Mouse (Mus musculus) hematopoietic stem cell, adult 5-6 weeks (primary cell): ENCODE measurements around the gene Gamt. TPM values are rescaled to one million over a fixed set of nuclear protein-coding genes. Genes with fewer than 3 reads are reported as not detected.

Experiments used
- ATAC-seq, 2 experiments: fragments of 125-278 bp in 1 of 2; replicated peaks in 1 of 2; 2 replicates each; pipeline ENCODE4 v1.8.0; 2016 to 2017; ENCODE audit warnings: inconsistent platforms in 2 of 2, mild to moderate bottlenecking in 2 of 2, moderate number of reproducible peaks in 2 of 2, low read depth in 1 of 2, moderate TSS enrichment in 1 of 2; ENCODE audit not compliant: low FRiP score in 2 of 2, poor library complexity in 2 of 2, severe bottlenecking in 2 of 2, insufficient read depth in 1 of 2, low TSS enrichment in 1 of 2
- total RNA-seq: library from RNA; stranded (forward); fragments of 172-1452, 232-1000 nt; gene quantifications from 2 replicates; pipeline ENCODE4 v1.2.3, GENCODE M21; 2017

The Gamt gene
- 0.81 and 1.8 TPM in 2 replicates for total RNA-seq

- peak; percentile 54 to 57 for ATAC-seq
Observed at GRCm38 (mm10) chr10:80260642-80261584, at the start of gene Gamt, which contains the start of gene Dazap1. Gene Gamt (minus strand): TSS chr10:80261012. Gene Dazap1 (plus strand): TSS chr10:80261486.

DNA sequence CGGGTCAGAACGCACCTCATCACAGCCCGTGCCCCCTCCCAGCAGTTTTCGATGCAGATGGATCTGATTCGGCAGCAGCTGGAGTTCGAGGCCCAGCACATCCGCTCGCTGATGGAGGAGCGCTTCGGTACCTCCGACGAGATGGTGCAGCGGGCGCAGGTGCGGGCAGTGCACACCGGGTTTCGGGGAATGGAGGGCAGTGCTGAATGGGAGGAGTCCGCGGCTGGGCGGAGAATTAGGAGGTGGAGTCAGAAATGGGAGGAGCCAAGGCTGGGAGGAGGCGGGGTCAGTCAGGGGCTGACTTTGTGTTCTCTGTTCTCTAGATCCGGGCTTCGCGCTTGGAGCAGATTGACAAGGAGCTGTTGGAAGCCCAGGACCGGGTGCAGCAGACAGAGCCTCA is 44.0 kb upstream of the Gamt start:
- ATAC-seq, result peak; percentile 80 to 84

GRCm38 (mm10) chr10:80304458-80304857 is 43.6 kb upstream of the Gamt start:
- peak; percentile 46 to 59 for ATAC-seq

GRCm38 (mm10) chr10:80302471-80302881 is 41.7 kb upstream of the Gamt start:
- ATAC-seq, result no peak

DNA sequence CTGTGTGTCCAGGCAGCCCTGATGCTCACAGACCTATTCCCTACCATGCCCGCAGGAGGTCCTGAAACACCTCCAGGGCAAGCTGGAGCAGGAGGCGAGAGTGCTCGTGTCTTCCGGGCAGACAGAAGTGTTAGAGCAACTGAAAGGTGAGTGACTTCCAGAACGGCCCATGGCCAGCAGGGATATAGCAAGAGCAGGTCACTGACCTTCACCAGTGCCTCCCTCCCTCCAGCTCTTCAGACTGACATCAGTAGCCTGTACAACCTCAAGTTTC is 41.2 kb upstream of the Gamt start:
- ATAC-seq, result no peak

- no peak for ATAC-seq
Observed at GRCm38 (mm10) chr10:80301256-80302081, 40.7 kb upstream of the Gamt start.

DNA sequence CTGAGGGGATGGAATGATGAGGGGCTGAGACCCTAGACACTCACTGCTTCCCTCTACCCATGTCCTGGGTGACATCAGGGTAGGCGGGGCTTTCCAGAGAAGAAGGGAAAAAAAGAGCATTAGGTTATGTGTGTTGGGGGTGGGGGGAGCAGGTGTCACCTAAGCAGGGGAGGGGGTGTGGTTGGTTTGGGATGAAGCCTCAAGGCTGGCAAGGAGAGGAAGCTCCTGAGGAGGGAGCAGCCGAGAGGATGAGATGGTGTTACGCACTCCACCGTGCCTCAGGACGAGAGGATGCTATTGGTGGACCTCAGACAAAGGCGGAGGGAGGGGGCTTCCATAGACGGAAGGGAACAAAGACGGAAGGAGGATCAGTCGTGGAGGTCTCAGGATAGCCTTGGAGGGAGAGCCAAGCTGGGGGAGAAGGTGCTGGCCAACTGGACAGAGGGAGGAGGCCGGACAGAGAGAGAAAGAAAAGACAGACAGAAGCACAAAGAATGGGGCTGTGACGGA is 39.9 kb upstream of the Gamt start:
- ATAC-seq, result no peak

GRCm38 (mm10) chr10:80299824-80300223 is 39.0 kb upstream of the Gamt start:
- no peak for ATAC-seq

DNA sequence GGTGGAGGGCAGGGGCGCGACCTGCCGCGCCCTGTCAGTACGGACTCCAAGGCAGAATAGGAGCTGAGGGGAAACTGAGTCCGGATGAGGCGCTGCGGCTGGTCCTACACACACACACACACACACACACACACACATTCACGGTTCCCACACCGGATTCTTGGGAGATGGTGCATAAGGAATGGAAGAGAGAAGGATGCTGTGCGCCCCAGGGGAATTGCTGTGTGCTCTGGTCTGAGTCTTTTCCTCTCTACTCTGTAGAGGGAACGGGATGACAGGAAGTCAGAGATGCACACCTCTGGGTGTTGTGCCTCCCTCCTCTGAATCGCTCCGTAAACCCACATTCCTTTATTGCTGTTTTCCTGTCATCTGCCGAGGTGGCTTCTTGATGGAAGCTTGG is 38.5 kb upstream of the Gamt start:
- no peak for ATAC-seq

DNA sequence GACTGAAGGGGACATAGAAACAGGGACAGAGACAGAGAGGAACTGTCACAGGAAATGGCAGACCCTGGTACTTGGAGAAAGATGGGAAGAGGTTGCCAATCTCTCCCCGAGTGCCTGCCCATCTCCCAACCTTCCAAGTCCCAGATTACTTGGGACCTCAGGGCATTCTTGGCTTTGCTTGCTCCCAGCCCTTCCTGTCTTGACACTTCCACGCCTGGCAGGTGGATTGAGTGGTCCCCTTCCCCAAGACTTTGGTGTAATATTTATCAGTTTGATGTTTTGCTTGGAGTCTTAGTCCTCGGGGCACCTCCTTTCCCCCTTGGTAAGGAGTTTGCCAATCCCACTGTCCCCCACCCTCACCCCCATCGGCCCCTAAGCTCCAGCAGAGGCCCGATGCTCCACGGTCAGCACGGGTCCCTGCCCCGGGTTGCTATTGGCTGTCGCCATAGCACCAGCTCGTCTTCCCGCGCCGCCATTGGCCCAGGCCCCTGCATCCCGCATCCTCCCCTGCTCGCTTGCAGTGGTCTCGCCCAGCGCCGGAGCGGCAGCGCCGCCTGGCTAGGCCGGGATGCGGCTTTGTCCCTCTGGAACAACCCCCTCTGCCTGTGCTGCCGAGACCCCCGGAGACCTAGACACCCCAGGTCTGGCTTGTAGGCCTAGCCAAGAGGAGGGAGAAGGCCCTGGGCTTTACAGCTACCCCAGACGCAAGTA is 37.9 kb upstream of the Gamt start:
- no peak for ATAC-seq

DNA sequence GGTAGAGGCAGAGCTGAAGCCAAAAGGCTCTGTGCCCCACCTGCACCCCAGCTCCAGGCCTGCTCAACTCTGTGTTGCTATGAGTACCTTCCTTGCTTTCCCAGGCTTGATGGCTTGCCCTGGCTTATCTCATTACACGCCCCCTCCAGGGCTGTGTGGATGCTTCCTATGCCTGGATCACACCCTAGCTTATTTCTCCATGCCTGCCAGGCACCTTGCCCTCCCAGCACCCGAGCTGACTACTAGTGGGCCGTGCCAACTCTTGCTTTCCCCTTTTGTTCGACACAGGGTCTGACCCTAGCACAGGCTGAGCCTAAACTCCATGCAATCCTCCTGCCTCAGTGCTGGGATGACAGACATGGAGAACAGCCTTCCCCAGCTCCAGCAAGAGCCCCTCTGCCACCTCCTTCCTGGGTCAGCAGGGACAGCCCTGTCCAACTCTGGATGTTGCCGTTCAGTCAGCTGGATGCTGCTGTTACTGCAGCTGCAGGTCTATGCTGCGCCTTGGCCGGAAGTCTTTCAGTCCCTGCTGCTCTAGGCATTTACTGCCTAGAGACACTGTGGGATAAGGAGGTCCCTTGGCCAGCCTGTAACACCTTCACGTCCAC is 36.8 kb upstream of the Gamt start:
- no peak for ATAC-seq

DNA sequence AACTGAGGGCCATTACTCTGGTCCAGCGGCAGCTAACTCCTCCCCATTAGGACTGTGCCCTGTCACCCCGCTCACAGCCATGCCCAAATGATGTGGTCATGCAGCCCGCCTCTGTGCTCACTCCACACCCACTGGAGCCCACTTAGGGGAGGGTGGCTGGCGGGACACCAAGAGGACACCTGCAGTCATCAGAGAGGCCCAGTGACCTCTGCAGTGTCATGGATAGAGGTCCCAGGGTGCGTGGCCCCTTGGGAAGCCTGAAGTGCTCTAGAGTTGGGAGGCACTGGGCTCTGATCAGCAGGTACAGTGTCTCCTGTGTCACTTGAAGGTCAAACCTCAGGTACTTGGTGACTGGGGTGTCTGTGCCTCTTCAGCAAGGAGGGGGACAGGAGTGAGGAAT is 36.0 kb upstream of the Gamt start:
- no peak for ATAC-seq

GRCm38 (mm10) chr10:80295618-80296425 is 35.0 kb upstream of the Gamt start, which contains the start of gene Apc2:
Gene Apc2 (plus strand): TSS chr10:80295977.
- peak; percentile 59 to 63 for ATAC-seq

- ATAC-seq, result no peak
Observed at GRCm38 (mm10) chr10:80294788-80295303, 34.0 kb upstream of the Gamt start.

DNA sequence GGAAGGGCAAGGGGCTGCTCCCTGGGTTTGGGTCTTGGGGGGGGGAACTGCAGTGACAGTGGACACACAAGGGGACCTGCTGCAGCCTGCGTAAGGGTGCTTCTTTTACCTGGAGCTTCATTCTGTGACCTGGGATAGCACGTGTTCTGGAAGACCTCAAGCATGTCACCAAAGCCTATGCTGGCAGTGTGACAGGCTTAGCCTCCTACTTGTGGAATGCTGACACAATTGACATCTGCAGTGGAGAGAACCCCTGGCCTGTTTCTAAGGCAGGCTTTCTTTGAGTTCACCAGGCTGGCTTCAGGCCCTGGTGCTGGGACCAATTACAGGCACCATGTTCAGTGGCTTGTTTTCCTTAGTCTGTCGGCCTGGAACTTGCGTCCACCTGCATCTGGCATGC is 33.5 kb upstream of the Gamt start:
- ATAC-seq, result no peak

DNA sequence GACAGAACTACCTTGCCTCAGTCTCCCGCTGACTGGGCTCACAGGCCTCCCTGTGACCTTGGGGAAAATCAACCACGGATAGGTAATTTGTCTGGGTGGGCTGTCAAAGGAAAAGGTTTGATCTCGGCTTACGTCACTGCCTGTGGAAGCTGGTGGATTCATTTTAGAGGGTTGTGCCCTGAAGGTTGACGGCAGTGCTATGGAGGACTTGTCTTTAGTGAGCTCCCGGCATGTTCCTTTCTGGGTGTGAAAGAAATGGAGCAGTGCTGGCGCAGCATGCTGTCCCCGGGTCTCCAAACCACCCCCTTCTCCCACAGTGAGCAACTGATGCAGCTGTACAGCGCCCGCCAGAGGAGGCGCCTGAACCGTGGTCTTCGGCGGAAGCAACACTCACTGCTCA is 32.5 kb upstream of the Gamt start:
- no peak for ATAC-seq
